Mouse (Mus musculus) forebrain, embryonic 10.5 days (tissue): ENCODE results near the gene Olig1. TPM values are rescaled to one million over a fixed set of nuclear protein-coding genes. Genes with fewer than 3 reads are reported as not detected.

Experiments
- DNase-seq: peaks from one replicate; pipeline ENCODE4 v3.0.0-alpha.2; 2017; ENCODE audit warnings: low spot score; ENCODE audit errors: extremely low spot score
- H3K27ac ChIP-seq: fragments of 300-500 bp; sonication (generic); 2 replicates; pipeline ENCODE4 v1.5.1; 2016; ENCODE audit warnings: mild to moderate bottlenecking
- H3K27me3 ChIP-seq: fragments of 300-500 bp; sonication (generic); 2 replicates; pipeline ENCODE4 v1.6.1; 2016; ENCODE audit warnings: mild to moderate bottlenecking; ENCODE audit not compliant: poor library complexity, severe bottlenecking
- H3K36me3 ChIP-seq: fragments of 300-500 bp; sonication (generic); replicated peaks from 2 replicates; pipeline ENCODE4 v1.6.1; 2016; ENCODE audit warnings: mild to moderate bottlenecking, moderate library complexity
- H3K4me1 ChIP-seq: fragments of 300-500 bp; sonication (generic); 2 replicates; pipeline ENCODE4 v1.6.1; 2016
- H3K4me3 ChIP-seq: fragments of 300-500 bp; sonication (generic); 2 replicates; pipeline ENCODE4 v1.5.1; 2016; ENCODE audit warnings: mild to moderate bottlenecking, moderate library complexity
- H3K9me3 ChIP-seq: fragments of 300-500 bp; sonication (generic); 2 replicates; pipeline ENCODE4 v1.6.1; 2016; ENCODE audit warnings: mild to moderate bottlenecking, moderate library complexity
- WGBS: fragments of 180-500 bp; shearing (Covaris S2); methylation state at CpG from one replicate; pipeline ENCODE4 v1.1.7; 2016; 5-methylcytosine and 5-hydroxymethylcytosine counted together
- polyA plus RNA-seq: library from polyadenylated mRNA; unstranded; fragments of >200 nt; fragmentation: Nextera tagmentation; extraction: Ambion mirVana; gene quantifications from 2 replicates; pipeline ENCODE4 v1.2.1, GENCODE M21; 2016

Olig1 gene
- polyA plus RNA-seq, result 8.3 and 8.5 TPM in 2 replicates

GRCm38 (mm10) chr16:91269468-91270211 lies at the start of gene Olig1:
TSS of gene Olig1 (plus strand) at chr16:91269772.
- WGBS, result under 1% methylated on average over 64 of the region's 64 CpGs
- no peaks in the 10 kb centered on the region for H3K9me3 ChIP-seq
- peak within 1 kb of the TSS; percentile 74 for H3K27ac ChIP-seq
- peak; percentile 79 for DNase-seq
- H3K4me1 ChIP-seq, result peaks cover 34% of the 10 kb centered on the region
- H3K27me3 ChIP-seq, result peaks cover 100% of the 10 kb centered on the region
- H3K36me3 ChIP-seq, result no peaks in the 10 kb centered on the region
- H3K4me3 ChIP-seq, result peak within 1 kb of the TSS; percentile 54

GRCm38 (mm10) chr16:91222171-91222642 lies 47.4 kb upstream of the Olig1 start:
- H3K9me3 ChIP-seq, result peaks cover 6% of the 10 kb centered on the region; the same call in 1 of the 2 replicates
- H3K36me3 ChIP-seq, result peaks cover 6% of the 10 kb centered on the region; the same call in 1 of the 2 replicates
- peaks cover 82% of the 10 kb centered on the region for H3K4me1 ChIP-seq
- DNase-seq, result no peak
- peaks cover 100% of the 10 kb centered on the region for H3K27me3 ChIP-seq
- peak overlapping the region; percentile 85 for H3K27ac ChIP-seq
- H3K4me3 ChIP-seq, result peak overlapping the region; percentile 51
- WGBS, result under 1% methylated on average over 25 of the region's 25 CpGs

GRCm38 (mm10) chr16:91222643-91223271 lies 46.8 kb upstream of the Olig1 start:
- Histone ChIP-seq H3K36me3 (peaks cover 7% of the 10 kb centered on the region; the same call in 1 of the 2 replicates), H3K9me3 (peaks cover 6% of the 10 kb centered on the region; the same call in 1 of the 2 replicates), H3K4me1 (peaks cover 87% of the 10 kb centered on the region), H3K27me3 (peaks cover 100% of the 10 kb centered on the region), H3K27ac (peak overlapping the region; percentile 85), H3K4me3 (peak overlapping the region; percentile 51)
- peak; percentile 75 for DNase-seq
- under 1% methylated on average over 27 of the region's 27 CpGs for WGBS

- WGBS, result 1% methylated on average over 35 of the region's 35 CpGs
- DNase-seq, result no peak
- Histone ChIP-seq H3K9me3 (no peaks in the 10 kb centered on the region), H3K36me3 (peaks cover 7% of the 10 kb centered on the region; the same call in 1 of the 2 replicates), H3K4me3 (peak overlapping the region; percentile 51), H3K27ac (peak overlapping the region; percentile 85), H3K4me1 (peaks cover 92% of the 10 kb centered on the region), H3K27me3 (peaks cover 100% of the 10 kb centered on the region)
Observed at GRCm38 (mm10) chr16:91223327-91224067, 46.1 kb upstream of the Olig1 start.

GRCm38 (mm10) chr16:91224068-91224402 lies 45.5 kb upstream of the Olig1 start:
- no peaks in the 10 kb centered on the region for H3K9me3 ChIP-seq
- peaks cover 100% of the 10 kb centered on the region for H3K27me3 ChIP-seq
- H3K36me3 ChIP-seq, result peaks cover 7% of the 10 kb centered on the region; the same call in 1 of the 2 replicates
- H3K27ac ChIP-seq, result peak overlapping the region; percentile 85
- WGBS, result 4% methylated on average over 10 of the region's 10 CpGs
- peak overlapping the region; percentile 51 for H3K4me3 ChIP-seq
- H3K4me1 ChIP-seq, result peaks cover 97% of the 10 kb centered on the region
- DNase-seq, result peak; percentile 26

GRCm38 (mm10) chr16:91224481-91225232 lies 44.9 kb upstream of the Olig1 start:
- H3K27me3 ChIP-seq, result peaks cover 100% of the 10 kb centered on the region
- peak overlapping the region; percentile 51 for H3K4me3 ChIP-seq
- H3K4me1 ChIP-seq, result peaks cover 97% of the 10 kb centered on the region
- H3K9me3 ChIP-seq, result no peaks in the 10 kb centered on the region
- peak; percentile 71 for DNase-seq
- 1% methylated on average over 26 of the region's 26 CpGs for WGBS
- peak overlapping the region; percentile 77 for H3K27ac ChIP-seq
- H3K36me3 ChIP-seq, result peaks cover 7% of the 10 kb centered on the region; the same call in 1 of the 2 replicates

GRCm38 (mm10) chr16:91225233-91226037 lies 44.1 kb upstream of the Olig1 start, which contains the start of gene Olig2:
TSS of gene Olig2 (plus strand) at chr16:91225457.
- H3K27me3 ChIP-seq, result peaks cover 100% of the 10 kb centered on the region
- peaks cover 7% of the 10 kb centered on the region; the same call in 1 of the 2 replicates for H3K36me3 ChIP-seq
- DNase-seq, result peak; percentile 89
- H3K9me3 ChIP-seq, result no peaks in the 10 kb centered on the region
- H3K4me3 ChIP-seq, result peak within 1 kb of the TSS; percentile 51
- peaks cover 97% of the 10 kb centered on the region for H3K4me1 ChIP-seq
- peak within 1 kb of the TSS; percentile 84 for H3K27ac ChIP-seq
- WGBS, result under 1% methylated on average over 53 of the region's 53 CpGs

GRCm38 (mm10) chr16:91226038-91226882 lies 43.3 kb upstream of the Olig1 start:
- H3K4me3 ChIP-seq, result peak overlapping the region; percentile 51
- peak overlapping the region; percentile 84 for H3K27ac ChIP-seq
- H3K36me3 ChIP-seq, result peaks cover 7% of the 10 kb centered on the region; the same call in 1 of the 2 replicates
- peak; percentile 59 for DNase-seq
- no peaks in the 10 kb centered on the region for H3K9me3 ChIP-seq
- peaks cover 96% of the 10 kb centered on the region for H3K4me1 ChIP-seq
- under 1% methylated on average over 60 of the region's 60 CpGs for WGBS
- peaks cover 100% of the 10 kb centered on the region for H3K27me3 ChIP-seq

GRCm38 (mm10) chr16:91226883-91227759 lies 42.5 kb upstream of the Olig1 start:
- under 1% methylated on average over 82 of the region's 85 CpGs for WGBS
- Histone ChIP-seq H3K4me3 (peak overlapping the region; percentile 51), H3K4me1 (peaks cover 96% of the 10 kb centered on the region), H3K9me3 (no peaks in the 10 kb centered on the region), H3K27ac (peak overlapping the region; percentile 84), H3K36me3 (peaks cover 7% of the 10 kb centered on the region; the same call in 1 of the 2 replicates), H3K27me3 (peaks cover 100% of the 10 kb centered on the region)
- DNase-seq, result peak; percentile 59

GRCm38 (mm10) chr16:91227760-91228043 lies 41.9 kb upstream of the Olig1 start:
- Histone ChIP-seq H3K27ac (peak overlapping the region; percentile 84), H3K27me3 (peaks cover 100% of the 10 kb centered on the region), H3K4me3 (peak overlapping the region; percentile 51), H3K4me1 (peaks cover 96% of the 10 kb centered on the region), H3K36me3 (peaks cover 7% of the 10 kb centered on the region; the same call in 1 of the 2 replicates), H3K9me3 (no peaks in the 10 kb centered on the region)
- no peak for DNase-seq
- 4% methylated on average over 6 of the region's 6 CpGs for WGBS
